ENCODE assay signal across 9 mouse cellular contexts in genomic region chr6:48772030-48772429, GRCm38 (mm10). TPM values are rescaled to one million over a fixed set of nuclear protein-coding genes. Genes with fewer than 3 reads are reported as not detected.
DNase-seq lines count a peak whose midpoint lies in the region; ATAC-seq and TF ChIP-seq lines count a peak whose summit lies in the region.
"Had no signal": no experiment of that assay in that cellular context is flagged by ENCODE, and none has a peak within 500 bp of the region (broad histone marks: within the 10 kb centered on the region; RNA-seq: fewer than 3 reads in every experiment).

No protein-coding gene starts in this region.

- no peaks in the 10 kb centered on the region for H3K36me3 ChIP-seq in E14TG2a.4 (ENCODE audit: insufficient read depth, low read length)
- H3K36me3 ChIP-seq in forebrain, embryonic 13.5 days (ENCODE audit: poor library complexity, severe bottlenecking): no peaks in the 10 kb centered on the region
- H3K36me3 ChIP-seq in hindbrain, embryonic 11.5 days (ENCODE audit: control insufficient read depth, insufficient read depth, low read length): no peaks in the 10 kb centered on the region

- H3K4me2 ChIP-seq in forebrain, embryonic 13.5 days: no peak overlapping the region
- no peak overlapping the region for H3K4me2 ChIP-seq in hindbrain, embryonic 11.5 days (replicated peaks; ENCODE audit: low read depth, low read length)

- H3K9me3 ChIP-seq in E14TG2a.4 (ENCODE audit: low read length): peaks cover 33% of the 10 kb centered on the region
- no peaks in the 10 kb centered on the region for H3K9me3 ChIP-seq in forebrain, embryonic 13.5 days (replicated peaks)
- H3K9me3 ChIP-seq in hindbrain, embryonic 11.5 days (ENCODE audit: control insufficient read depth, low read length): no peaks in the 10 kb centered on the region

- H3K27me3 ChIP-seq in E14TG2a.4 (ENCODE audit: insufficient read depth, low read length): no peaks in the 10 kb centered on the region
- H3K27me3 ChIP-seq in forebrain, embryonic 13.5 days: no peaks in the 10 kb centered on the region
- H3K27me3 ChIP-seq in hindbrain, embryonic 11.5 days (ENCODE audit: control insufficient read depth, insufficient read depth, low read length): no peaks in the 10 kb centered on the region

- peak; percentile 55; the same call in 1 of the 2 replicates for ATAC-seq in forebrain, embryonic 13.5 days
- no peak for ATAC-seq in hindbrain, embryonic 11.5 days (ENCODE audit: low FRiP score)

- WGBS in forebrain, embryonic 13.5 days: 9% methylated on average over 8 of the region's 8 CpGs
- 16% methylated on average over 8 of the region's 8 CpGs for WGBS in hindbrain, embryonic 11.5 days

- DNase-seq in brain, embryonic 18.5 days (ENCODE audit: low read depth, low spot score): peak; percentile 16
- DNase-seq in hindbrain, embryonic 11.5 days (ENCODE audit: low spot score): peak; percentile 84
- peak; percentile 36 for DNase-seq in layer of hippocampus, adult 9-11 months
- DNase-seq in lung, postnatal 36 days: peak; percentile 90
- DNase-seq in retina, postnatal 7 days (ENCODE audit: low read depth, low spot score): peak; percentile 51
- DNase-seq in thymus, postnatal 4 days: peak; percentile 94

- no peak overlapping the region for H3K9ac ChIP-seq in forebrain, embryonic 13.5 days
- H3K9ac ChIP-seq in hindbrain, embryonic 11.5 days (ENCODE audit: low read depth, low read length): no peak overlapping the region

- TF ChIP-seq CTCF in E14TG2a.4 (conservative IDR thresholded peaks at IDR 0.05; ENCODE audit: low read length): peak; percentile 71

- peaks cover 8% of the 10 kb centered on the region; the same call in 1 of the 2 replicates for H3K4me1 ChIP-seq in E14TG2a.4 (replicated peaks; ENCODE audit: low read depth, low read length)
- no peaks in the 10 kb centered on the region for H3K4me1 ChIP-seq in forebrain, embryonic 13.5 days
- H3K4me1 ChIP-seq in hindbrain, embryonic 11.5 days (replicated peaks; ENCODE audit: control insufficient read depth, insufficient read depth, low read length): no peaks in the 10 kb centered on the region

- no peak overlapping the region for H3K27ac ChIP-seq in forebrain, embryonic 13.5 days
- H3K27ac ChIP-seq in hindbrain, embryonic 11.5 days (ENCODE audit: low read depth, low read length): no peak overlapping the region

- H3K4me3 ChIP-seq in E14TG2a.4 (replicated peaks; ENCODE audit: low read length): no peak overlapping the region
- no peak overlapping the region for H3K4me3 ChIP-seq in forebrain, embryonic 13.5 days
- H3K4me3 ChIP-seq in hindbrain, embryonic 11.5 days (ENCODE audit: low read depth, low read length): no peak overlapping the region

RNA-seq across cellular contexts. Expression of gene Gimap3, which starts 1.4 kb away (rescaled TPM):
- not detected in 2 replicates for polyA plus RNA-seq in forebrain, embryonic 13.5 days (2015; fragmentation: Nextera tagmentation; extraction: Ambion mirVana)
- polyA plus RNA-seq in hindbrain, embryonic 11.5 days (2014; fragmentation: Nextera tagmentation; extraction: Ambion mirVana): 0.17 TPM in 1 of 2 replicates, not detected in the other
- polyA plus RNA-seq: heart, embryonic 14.5 days had no signal

RNA-seq across cellular contexts. Expression of gene Gimap5, which starts 26.0 kb away (rescaled TPM):
- polyA plus RNA-seq in forebrain, embryonic 13.5 days (2015; fragmentation: Nextera tagmentation; extraction: Ambion mirVana): 0.91 and 1.1 TPM in 2 replicates
- polyA plus RNA-seq in hindbrain, embryonic 11.5 days (2014; fragmentation: Nextera tagmentation; extraction: Ambion mirVana): 0.49 and 0.92 TPM in 2 replicates

RNA-seq across cellular contexts. Expression of gene Gimap1, which starts 33.2 kb away (rescaled TPM):
- 3.4 and 4.1 TPM in 2 replicates for polyA plus RNA-seq in forebrain, embryonic 13.5 days (2015; fragmentation: Nextera tagmentation; extraction: Ambion mirVana)
- 5.0 and 6.1 TPM in 2 replicates for polyA plus RNA-seq in hindbrain, embryonic 11.5 days (2014; fragmentation: Nextera tagmentation; extraction: Ambion mirVana)

RNA-seq across cellular contexts. Expression of gene Gimap7, which starts 53.6 kb away (rescaled TPM):
- not detected in 2 replicates for polyA plus RNA-seq in forebrain, embryonic 13.5 days (2015; fragmentation: Nextera tagmentation; extraction: Ambion mirVana)
- 0.11 TPM in 1 of 2 replicates, not detected in the other for polyA plus RNA-seq in hindbrain, embryonic 11.5 days (2014; fragmentation: Nextera tagmentation; extraction: Ambion mirVana)
- polyA plus RNA-seq: heart, embryonic 14.5 days had no signal

RNA-seq across cellular contexts. Expression of gene Gm28053, which starts 53.6 kb away (rescaled TPM):
- polyA plus RNA-seq in forebrain, embryonic 13.5 days (2015; fragmentation: Nextera tagmentation; extraction: Ambion mirVana): 0.70 and 0.71 TPM in 2 replicates
- not detected in 2 replicates for polyA plus RNA-seq in hindbrain, embryonic 11.5 days (2014; fragmentation: Nextera tagmentation; extraction: Ambion mirVana)

Comparison
In these comparisons a context has a peak if more than half of its experiments do, and no peak if none do; other contexts are left out.
1. DNase-seq: peak in every context shown above with its lines; median percentile 94 in thymus, postnatal 4 days; 90 in lung, postnatal 36 days; 84 in hindbrain, embryonic 11.5 days; 51 in retina, postnatal 7 days; 36 in layer of hippocampus, adult 9-11 months; 16 in brain, embryonic 18.5 days.